Mouse (Mus musculus): Measurements from ENCODE around the gene Bpifa1. TPM values are rescaled to one million over a fixed set of nuclear protein-coding genes. Genes with fewer than 3 reads are reported as not detected.

The Bpifa1 gene
- polyA plus RNA-seq (2012; rRNA removed), result 295 and 710 TPM in 2 replicates

- no peak for DNase-seq
- 82% methylated on average over 4 of the region's 4 CpGs for WGBS
- no peaks in the 10 kb centered on the region for H3K4me1 ChIP-seq (ENCODE audit: control insufficient read depth, insufficient read depth, low read length)
- TF ChIP-seq POLR2A (IDR thresholded peaks at IDR 0.05; ENCODE audit: borderline replicate concordance, extremely low read depth, low read depth, low read length) (no peak), CTCF (IDR thresholded peaks at IDR 0.05; ENCODE audit: insufficient read depth, low read length) (no peak)
- no peak within 1 kb of the TSS for H3K4me3 ChIP-seq (replicated peaks; ENCODE audit: extremely low read depth, low read depth, low read length)
These were observed at the start of gene Bpifa1 for GRCm38 (mm10) chr2:154142580-154142979. Gene Bpifa1 (plus strand): TSS chr2:154142880.

GRCm38 (mm10) chr2:154097734-154098133 lies 44.9 kb upstream of the Bpifa1 start:
- WGBS, result 31% methylated on average over 1 of the region's 1 CpGs
- H3K4me1 ChIP-seq (ENCODE audit: control insufficient read depth, insufficient read depth, low read length), result no peaks in the 10 kb centered on the region
- H3K4me3 ChIP-seq (replicated peaks; ENCODE audit: extremely low read depth, low read depth, low read length), result no peak overlapping the region
- TF ChIP-seq CTCF (IDR thresholded peaks at IDR 0.05; ENCODE audit: insufficient read depth, low read length), result no peak
- no peak for TF ChIP-seq POLR2A (IDR thresholded peaks at IDR 0.05; ENCODE audit: borderline replicate concordance, extremely low read depth, low read depth, low read length)
- DNase-seq, result no peak

GRCm38 (mm10) chr2:154117381-154117780 lies 25.3 kb upstream of the Bpifa1 start:
- DNase-seq, result peak; percentile 15
- TF ChIP-seq CTCF (IDR thresholded peaks at IDR 0.05; ENCODE audit: insufficient read depth, low read length) (no peak), POLR2A (IDR thresholded peaks at IDR 0.05; ENCODE audit: borderline replicate concordance, extremely low read depth, low read depth, low read length) (no peak)
- no peak overlapping the region for H3K4me3 ChIP-seq (replicated peaks; ENCODE audit: extremely low read depth, low read depth, low read length)
- WGBS, result 53% methylated on average over 3 of the region's 3 CpGs
- no peaks in the 10 kb centered on the region for H3K4me1 ChIP-seq (ENCODE audit: control insufficient read depth, insufficient read depth, low read length)

GRCm38 (mm10) chr2:154130120-154130519 lies 12.6 kb upstream of the Bpifa1 start, which contains the start of gene Bpifa3:
Gene Bpifa3 (plus strand): TSS chr2:154130336.
- 70% methylated on average over 2 of the region's 2 CpGs for WGBS
- no peak within 1 kb of the TSS for H3K4me3 ChIP-seq (replicated peaks; ENCODE audit: extremely low read depth, low read depth, low read length)
- DNase-seq, result no peak
- TF ChIP-seq CTCF (IDR thresholded peaks at IDR 0.05; ENCODE audit: insufficient read depth, low read length), result no peak
- TF ChIP-seq POLR2A (IDR thresholded peaks at IDR 0.05; ENCODE audit: borderline replicate concordance, extremely low read depth, low read depth, low read length), result no peak
- H3K4me1 ChIP-seq (ENCODE audit: control insufficient read depth, insufficient read depth, low read length), result no peaks in the 10 kb centered on the region

- no peaks in the 10 kb centered on the region for H3K4me1 ChIP-seq (ENCODE audit: control insufficient read depth, insufficient read depth, low read length)
- no peak for DNase-seq
- TF ChIP-seq POLR2A (IDR thresholded peaks at IDR 0.05; ENCODE audit: borderline replicate concordance, extremely low read depth, low read depth, low read length) (no peak), CTCF (IDR thresholded peaks at IDR 0.05; ENCODE audit: insufficient read depth, low read length) (no peak)
- 53% methylated on average over 3 of the region's 3 CpGs for WGBS
- H3K4me3 ChIP-seq (replicated peaks; ENCODE audit: extremely low read depth, low read depth, low read length), result no peak overlapping the region
These were observed 1.1 kb downstream of the Bpifa1 start for GRCm38 (mm10) chr2:154143735-154144134.

- no peak for TF ChIP-seq CTCF (IDR thresholded peaks at IDR 0.05; ENCODE audit: insufficient read depth, low read length)
- TF ChIP-seq POLR2A (IDR thresholded peaks at IDR 0.05; ENCODE audit: borderline replicate concordance, extremely low read depth, low read depth, low read length), result no peak
- 84% methylated on average over 4 of the region's 4 CpGs for WGBS
- no peak overlapping the region for H3K4me3 ChIP-seq (replicated peaks; ENCODE audit: extremely low read depth, low read depth, low read length)
- no peak for DNase-seq
- H3K4me1 ChIP-seq (ENCODE audit: control insufficient read depth, insufficient read depth, low read length), result no peaks in the 10 kb centered on the region
These were observed 4.8 kb downstream of the Bpifa1 start for GRCm38 (mm10) chr2:154147496-154147895.

- TF ChIP-seq CTCF (IDR thresholded peaks at IDR 0.05; ENCODE audit: insufficient read depth, low read length), result peak; percentile 71
- TF ChIP-seq POLR2A (IDR thresholded peaks at IDR 0.05; ENCODE audit: borderline replicate concordance, extremely low read depth, low read depth, low read length), result no peak
- WGBS, result 36% methylated on average over 3 of the region's 3 CpGs
- no peak overlapping the region for H3K4me3 ChIP-seq (replicated peaks; ENCODE audit: extremely low read depth, low read depth, low read length)
- no peaks in the 10 kb centered on the region for H3K4me1 ChIP-seq (ENCODE audit: control insufficient read depth, insufficient read depth, low read length)
- peak; percentile 42 for DNase-seq
These were observed 15.8 kb downstream of the Bpifa1 start for GRCm38 (mm10) chr2:154158433-154158832.

- Histone ChIP-seq H3K4me1 (ENCODE audit: control insufficient read depth, insufficient read depth, low read length) (no peaks in the 10 kb centered on the region), H3K4me3 (replicated peaks; ENCODE audit: extremely low read depth, low read depth, low read length) (no peak within 1 kb of the TSS)
- 72% methylated on average over 8 of the region's 8 CpGs for WGBS
- no peak for TF ChIP-seq POLR2A (IDR thresholded peaks at IDR 0.05; ENCODE audit: borderline replicate concordance, extremely low read depth, low read depth, low read length)
- TF ChIP-seq CTCF (IDR thresholded peaks at IDR 0.05; ENCODE audit: insufficient read depth, low read length), result no peak
- DNase-seq, result no peak
These were observed 19.6 kb downstream of the Bpifa1 start, which contains the start of gene Bpifa5 for GRCm38 (mm10) chr2:154162307-154162706. Gene Bpifa5 (plus strand): TSS chr2:154162607.

GRCm38 (mm10) chr2:154163306-154163705 lies 20.6 kb downstream of the Bpifa1 start:
- no peaks in the 10 kb centered on the region for H3K4me1 ChIP-seq (ENCODE audit: control insufficient read depth, insufficient read depth, low read length)
- WGBS, result 81% methylated on average over 5 of the region's 5 CpGs
- no peak for DNase-seq
- H3K4me3 ChIP-seq (replicated peaks; ENCODE audit: extremely low read depth, low read depth, low read length), result no peak overlapping the region
- TF ChIP-seq POLR2A (IDR thresholded peaks at IDR 0.05; ENCODE audit: borderline replicate concordance, extremely low read depth, low read depth, low read length) (no peak), CTCF (IDR thresholded peaks at IDR 0.05; ENCODE audit: insufficient read depth, low read length) (no peak)

- 49% methylated on average over 3 of the region's 3 CpGs for WGBS
- no peak overlapping the region for H3K4me3 ChIP-seq (replicated peaks; ENCODE audit: extremely low read depth, low read depth, low read length)
- no peak for TF ChIP-seq POLR2A (IDR thresholded peaks at IDR 0.05; ENCODE audit: borderline replicate concordance, extremely low read depth, low read depth, low read length)
- TF ChIP-seq CTCF (IDR thresholded peaks at IDR 0.05; ENCODE audit: insufficient read depth, low read length), result no peak
- no peak for DNase-seq
- H3K4me1 ChIP-seq (ENCODE audit: control insufficient read depth, insufficient read depth, low read length), result no peaks in the 10 kb centered on the region; the same call in 1 of the 2 replicates
These were observed 26.5 kb downstream of the Bpifa1 start for GRCm38 (mm10) chr2:154169172-154169571.

Measured in lung, adult 2 months (tissue).